ENCODE assay signal across 10 mouse cellular contexts in genomic region chr12:113044916-113045677, GRCm38 (mm10). TPM values are rescaled to one million over a fixed set of nuclear protein-coding genes. Genes with fewer than 3 reads are reported as not detected.
DNase-seq lines count a peak whose midpoint lies in the region; ATAC-seq and TF ChIP-seq lines count a peak whose summit lies in the region.
"Had no signal": no experiment of that assay in that cellular context is flagged by ENCODE, and none has a peak within 500 bp of the region (broad histone marks: within the 10 kb centered on the region; RNA-seq: fewer than 3 reads in every experiment).

No protein-coding gene starts in this region.

- no peak overlapping the region for H3K4me3 ChIP-seq in liver, postnatal 0 days (ENCODE audit: low read depth, low read length)
- H3K4me3 ChIP-seq in hindbrain, embryonic 13.5 days = no peak overlapping the region
- H3K4me3 ChIP-seq: liver, embryonic 13.5 days had no signal

- WGBS in liver, postnatal 0 days (ENCODE audit: insufficient replicate concordance) = 74% methylated on average over 3 of the region's 3 CpGs
- WGBS in hindbrain, embryonic 13.5 days = 81% methylated on average over 3 of the region's 3 CpGs

- TF ChIP-seq CTCF in liver, postnatal 0 days (IDR thresholded peaks at IDR 0.05; ENCODE audit: low read depth) = peak; percentile 74

- no peak overlapping the region for H3K9ac ChIP-seq in liver, postnatal 0 days (replicated peaks)
- H3K9ac ChIP-seq in hindbrain, embryonic 13.5 days = no peak overlapping the region
- H3K9ac ChIP-seq: liver, embryonic 13.5 days had no signal

- no peaks in the 10 kb centered on the region for H3K27me3 ChIP-seq in liver, postnatal 0 days (ENCODE audit: insufficient read depth, low read length)
- H3K27me3 ChIP-seq in hindbrain, embryonic 13.5 days = no peaks in the 10 kb centered on the region
- H3K27me3 ChIP-seq: liver, embryonic 13.5 days had no signal

- no peaks in the 10 kb centered on the region for H3K9me3 ChIP-seq in liver, postnatal 0 days (ENCODE audit: low read length)
- H3K9me3 ChIP-seq in hindbrain, embryonic 13.5 days = no peaks in the 10 kb centered on the region
- H3K9me3 ChIP-seq: liver, embryonic 13.5 days had no signal

- no peak for ATAC-seq in liver, postnatal 0 days
- ATAC-seq in hindbrain, embryonic 13.5 days (ENCODE audit: low FRiP score) = no peak
- ATAC-seq in inflammation-experienced regulatory T-cells, adult 6 months = no peak

- H3K36me3 ChIP-seq in liver, postnatal 0 days (replicated peaks; ENCODE audit: insufficient read depth, low read length) = peaks cover 15% of the 10 kb centered on the region
- peaks cover 49% of the 10 kb centered on the region for H3K36me3 ChIP-seq in hindbrain, embryonic 13.5 days

- no peak for TF ChIP-seq EP300 in liver, postnatal 0 days (IDR thresholded peaks at IDR 0.05; ENCODE audit: low read depth)

- no peak overlapping the region for H3K4me2 ChIP-seq in liver, postnatal 0 days (ENCODE audit: low read depth, low read length)
- H3K4me2 ChIP-seq in hindbrain, embryonic 13.5 days = no peak overlapping the region
- H3K4me2 ChIP-seq: liver, embryonic 13.5 days had no signal

- peak; percentile 20 for DNase-seq in embryo, embryonic 11.5 days (ENCODE audit: low read depth, low spot score)
- no peak for DNase-seq in embryo, embryonic 11 days
- DNase-seq in ovary, postnatal 14 days (ENCODE audit: low spot score) = peak; percentile 39
- DNase-seq in ovary, adult 18-20 months (ENCODE audit: low spot score) = no peak
- DNase-seq in cerebellum, postnatal 10 days = peak; percentile 78 to 84
- DNase-seq in liver, postnatal 0 days = no peak
- DNase-seq: liver, embryonic 13.5 days had no signal

- peaks cover 7% of the 10 kb centered on the region; the same call in 1 of the 2 replicates for H3K4me1 ChIP-seq in liver, postnatal 0 days (ENCODE audit: insufficient read depth)
- peaks cover 23% of the 10 kb centered on the region for H3K4me1 ChIP-seq in hindbrain, embryonic 13.5 days (replicated peaks)

- no peak overlapping the region for H3K27ac ChIP-seq in liver, postnatal 0 days (ENCODE audit: low read depth)
- H3K27ac ChIP-seq in hindbrain, embryonic 13.5 days = no peak overlapping the region

RNA-seq across cellular contexts. Expression of gene Tex22, which starts 29.2 kb away (rescaled TPM):
- not detected in 2 replicates for polyA plus RNA-seq in liver, postnatal 0 days (2015; fragmentation: Nextera tagmentation; extraction: Ambion mirVana)
- polyA plus RNA-seq in hindbrain, embryonic 13.5 days (2015; fragmentation: Nextera tagmentation; extraction: Ambion mirVana) = 0.40 TPM in 1 of 2 replicates, not detected in the other
- polyA plus RNA-seq in inflammation-experienced regulatory T-cells, adult 6 months (2017; shearing (Covaris generic)) = under 1 TPM in 1 of 3 experiments, not detected in 2; 0.30 TPM
- polyA plus RNA-seq: liver, embryonic 13.5 days; small intestine, adult 2 months had no signal

RNA-seq across cellular contexts. Expression of gene Pacs2, which starts 30.8 kb away (rescaled TPM):
- 3.9 and 4.0 TPM in 2 replicates for polyA plus RNA-seq in liver, postnatal 0 days (2015; fragmentation: Nextera tagmentation; extraction: Ambion mirVana)
- polyA plus RNA-seq in hindbrain, embryonic 13.5 days (2015; fragmentation: Nextera tagmentation; extraction: Ambion mirVana) = 24.1 and 24.7 TPM in 2 replicates
- 1 to 10 TPM; 5.0 to 8.6 (median 6.8) TPM for polyA plus RNA-seq in inflammation-experienced regulatory T-cells, adult 6 months (2017; shearing (Covaris generic))

RNA-seq across cellular contexts. Expression of gene Brf1, which starts 44.6 kb away (rescaled TPM):
- 17.0 and 18.4 TPM in 2 replicates for polyA plus RNA-seq in liver, postnatal 0 days (2015; fragmentation: Nextera tagmentation; extraction: Ambion mirVana)
- polyA plus RNA-seq in hindbrain, embryonic 13.5 days (2015; fragmentation: Nextera tagmentation; extraction: Ambion mirVana) = 58.3 and 58.6 TPM in 2 replicates
- 10 to 100 TPM; 20.2 to 32.0 (median 30.5) TPM for polyA plus RNA-seq in inflammation-experienced regulatory T-cells, adult 6 months (2017; shearing (Covaris generic))

RNA-seq across cellular contexts. Expression of gene Mta1, which starts 53.0 kb away (rescaled TPM):
- 3.6 and 3.9 TPM in 2 replicates for polyA plus RNA-seq in liver, postnatal 0 days (2015; fragmentation: Nextera tagmentation; extraction: Ambion mirVana)
- 13.7 and 16.6 TPM in 2 replicates for polyA plus RNA-seq in hindbrain, embryonic 13.5 days (2015; fragmentation: Nextera tagmentation; extraction: Ambion mirVana)
- polyA plus RNA-seq in inflammation-experienced regulatory T-cells, adult 6 months (2017; shearing (Covaris generic)) = 10 to 100 TPM; 12.1 to 15.0 (median 13.8) TPM

Comparison
In these comparisons a context has a peak if more than half of its experiments do, and no peak if none do; other contexts are left out.
1. DNase-seq: peak in embryo, embryonic 11.5 days (single experiment), ovary, postnatal 14 days (single experiment) and cerebellum, postnatal 10 days (2 of 2); none in embryo, embryonic 11 days (single experiment), ovary, adult 18-20 months (single experiment) and liver, postnatal 0 days (single experiment).